Comparison of ENCODE assay signal across 17 mouse cellular contexts in genomic region chr5:140006861-140007260, GRCm38 (mm10).
DNase-seq lines count a peak whose midpoint lies in the region; ATAC-seq and TF ChIP-seq lines count a peak whose summit lies in the region.
"Had no signal": no experiment of that assay in that cellular context is flagged by ENCODE, and none has a peak within 500 bp of the region (broad histone marks: within the 10 kb centered on the region; RNA-seq: fewer than 3 reads in every experiment).

No protein-coding gene starts in this region.

- no peak overlapping the region for H3K4me2 ChIP-seq in kidney, embryonic 15.5 days
- no peak overlapping the region for H3K4me2 ChIP-seq in kidney, embryonic 14.5 days (replicated peaks; ENCODE audit: low read depth, low read length)
- H3K4me2 ChIP-seq in midbrain, embryonic 14.5 days (ENCODE audit: low read length) = no peak overlapping the region
- no peak overlapping the region for H3K4me2 ChIP-seq in midbrain, postnatal 0 days (ENCODE audit: low read depth, low read length, poor library complexity, severe bottlenecking)
- no peak overlapping the region for H3K4me2 ChIP-seq in embryonic facial prominence, embryonic 14.5 days (ENCODE audit: low read depth, low read length)
- H3K4me2 ChIP-seq in forebrain, embryonic 15.5 days (replicated peaks) = no peak overlapping the region
- H3K4me2 ChIP-seq: heart, embryonic 12.5 days; hindbrain, embryonic 14.5 days had no signal

- 60% methylated on average over 8 of the region's 8 CpGs for WGBS in kidney, embryonic 15.5 days
- WGBS in kidney, embryonic 14.5 days = 63% methylated on average over 8 of the region's 8 CpGs
- WGBS in midbrain, embryonic 14.5 days = 64% methylated on average over 8 of the region's 8 CpGs
- WGBS in midbrain, postnatal 0 days = 60% methylated on average over 8 of the region's 8 CpGs
- WGBS in embryonic facial prominence, embryonic 14.5 days = 52% methylated on average over 8 of the region's 8 CpGs
- WGBS in forebrain, embryonic 15.5 days = 44% methylated on average over 8 of the region's 8 CpGs

- H3K27ac ChIP-seq in kidney, embryonic 15.5 days = 0 out of 2 replicates have a peak overlapping the region, but pooled peaks have one; percentile 13
- H3K27ac ChIP-seq in kidney, embryonic 14.5 days (ENCODE audit: low read depth, low read length) = no peak overlapping the region
- no peak overlapping the region for H3K27ac ChIP-seq in midbrain, embryonic 14.5 days (replicated peaks; ENCODE audit: low read depth, low read length)
- H3K27ac ChIP-seq in midbrain, postnatal 0 days (ENCODE audit: low read depth, low read length) = no peak overlapping the region
- H3K27ac ChIP-seq in embryonic facial prominence, embryonic 14.5 days (replicated peaks; ENCODE audit: low read depth, low read length) = no peak overlapping the region
- no peak overlapping the region for H3K27ac ChIP-seq in forebrain, embryonic 15.5 days (replicated peaks)
- H3K27ac ChIP-seq: gastrocnemius, adult 2 months; hindbrain, embryonic 10.5 days; hindbrain, embryonic 14.5 days had no signal

- no peak for ATAC-seq in kidney, embryonic 15.5 days (replicated peaks; ENCODE audit: low FRiP score)
- no peak for ATAC-seq in kidney, embryonic 14.5 days (ENCODE audit: low FRiP score, low TSS enrichment)
- ATAC-seq in midbrain, embryonic 14.5 days (ENCODE audit: low FRiP score, low TSS enrichment) = no peak
- ATAC-seq in midbrain, postnatal 0 days (ENCODE audit: low FRiP score) = no peak
- no peak for ATAC-seq in embryonic facial prominence, embryonic 14.5 days (ENCODE audit: low read depth)
- ATAC-seq in forebrain, embryonic 15.5 days (replicated peaks) = no peak

- H3K36me3 ChIP-seq in kidney, embryonic 15.5 days = 0 out of 2 replicates have a peak, but pooled peaks cover 3% of the 10 kb centered on the region
- 0 out of 2 replicates have a peak, but pooled peaks cover 2% of the 10 kb centered on the region for H3K36me3 ChIP-seq in kidney, embryonic 14.5 days (ENCODE audit: control insufficient read depth, insufficient read depth, low read length)
- H3K36me3 ChIP-seq in midbrain, embryonic 14.5 days (ENCODE audit: control insufficient read depth, insufficient read depth, low read length) = no peaks in the 10 kb centered on the region
- no peaks in the 10 kb centered on the region for H3K36me3 ChIP-seq in midbrain, postnatal 0 days (ENCODE audit: insufficient read depth, low read length)
- H3K36me3 ChIP-seq in embryonic facial prominence, embryonic 14.5 days (ENCODE audit: control insufficient read depth, insufficient read depth, low read length) = no peaks in the 10 kb centered on the region
- no peaks in the 10 kb centered on the region for H3K36me3 ChIP-seq in forebrain, embryonic 15.5 days

- no peak overlapping the region for H3K9ac ChIP-seq in kidney, embryonic 15.5 days
- H3K9ac ChIP-seq in kidney, embryonic 14.5 days (ENCODE audit: low read depth, low read length) = no peak overlapping the region
- H3K9ac ChIP-seq in midbrain, embryonic 14.5 days (replicated peaks; ENCODE audit: low read length) = no peak overlapping the region
- H3K9ac ChIP-seq in midbrain, postnatal 0 days (replicated peaks; ENCODE audit: low read length, poor library complexity, severe bottlenecking) = no peak overlapping the region
- H3K9ac ChIP-seq in embryonic facial prominence, embryonic 14.5 days (ENCODE audit: low read depth, low read length) = no peak overlapping the region
- H3K9ac ChIP-seq in forebrain, embryonic 15.5 days (replicated peaks) = no peak overlapping the region
- H3K9ac ChIP-seq: heart, embryonic 12.5 days; hindbrain, embryonic 14.5 days had no signal

- peak; percentile 28 for DNase-seq in midbrain, embryonic 14.5 days
- no peak for DNase-seq in midbrain, postnatal 0 days (ENCODE audit: low spot score)
- peak; percentile 59 for DNase-seq in embryonic facial prominence, embryonic 14.5 days (ENCODE audit: low spot score)
- no peak for DNase-seq in T-cell, adult 2 months (ENCODE audit: low spot score)
- DNase-seq: adrenal gland, postnatal 10 days; cerebellum, adult 11 months; cerebellum, adult 8-10 months; cerebellum, postnatal 14 days; embryo, embryonic 11 days; gastrocnemius, adult 2 months; gastrocnemius, postnatal 25 days had no signal

- 0 out of 2 replicates have a peak, but pooled peaks cover 5% of the 10 kb centered on the region for H3K4me1 ChIP-seq in kidney, embryonic 15.5 days
- no peaks in the 10 kb centered on the region for H3K4me1 ChIP-seq in kidney, embryonic 14.5 days (ENCODE audit: control insufficient read depth, insufficient read depth, low read length)
- peaks cover 10% of the 10 kb centered on the region for H3K4me1 ChIP-seq in midbrain, embryonic 14.5 days (ENCODE audit: control insufficient read depth, insufficient read depth, low read length)
- no peaks in the 10 kb centered on the region for H3K4me1 ChIP-seq in midbrain, postnatal 0 days (ENCODE audit: insufficient read depth, low read length)
- H3K4me1 ChIP-seq in embryonic facial prominence, embryonic 14.5 days (ENCODE audit: control insufficient read depth, insufficient read depth, low read length) = no peaks in the 10 kb centered on the region
- H3K4me1 ChIP-seq in forebrain, embryonic 15.5 days = peaks cover 22% of the 10 kb centered on the region

- H3K4me3 ChIP-seq in kidney, embryonic 15.5 days (replicated peaks) = no peak overlapping the region
- no peak overlapping the region for H3K4me3 ChIP-seq in kidney, embryonic 14.5 days (ENCODE audit: low read length)
- no peak overlapping the region for H3K4me3 ChIP-seq in midbrain, embryonic 14.5 days (replicated peaks; ENCODE audit: low read depth, low read length)
- no peak overlapping the region for H3K4me3 ChIP-seq in midbrain, postnatal 0 days (ENCODE audit: low read depth, low read length)
- no peak overlapping the region for H3K4me3 ChIP-seq in embryonic facial prominence, embryonic 14.5 days (ENCODE audit: low read depth, low read length)
- no peak overlapping the region for H3K4me3 ChIP-seq in forebrain, embryonic 15.5 days
- H3K4me3 ChIP-seq: gastrocnemius, adult 2 months; heart, embryonic 12.5 days; hindbrain, embryonic 10.5 days had no signal

- TF ChIP-seq CTCF in midbrain, postnatal 0 days (IDR thresholded peaks at IDR 0.05) = no peak

- no peaks in the 10 kb centered on the region for H3K9me3 ChIP-seq in kidney, embryonic 15.5 days (replicated peaks)
- H3K9me3 ChIP-seq in kidney, embryonic 14.5 days (ENCODE audit: control insufficient read depth, low read length) = no peaks in the 10 kb centered on the region
- no peaks in the 10 kb centered on the region for H3K9me3 ChIP-seq in midbrain, embryonic 14.5 days (ENCODE audit: control insufficient read depth, low read length)
- no peaks in the 10 kb centered on the region for H3K9me3 ChIP-seq in midbrain, postnatal 0 days (ENCODE audit: low read length)
- no peaks in the 10 kb centered on the region for H3K9me3 ChIP-seq in embryonic facial prominence, embryonic 14.5 days (ENCODE audit: control insufficient read depth, low read length)
- no peaks in the 10 kb centered on the region for H3K9me3 ChIP-seq in forebrain, embryonic 15.5 days
- H3K9me3 ChIP-seq: heart, embryonic 12.5 days; hindbrain, embryonic 10.5 days had no signal

- H3K27me3 ChIP-seq in kidney, embryonic 15.5 days = no peaks in the 10 kb centered on the region
- H3K27me3 ChIP-seq in kidney, embryonic 14.5 days (ENCODE audit: control insufficient read depth, insufficient read depth, low read length) = no peaks in the 10 kb centered on the region
- H3K27me3 ChIP-seq in midbrain, embryonic 14.5 days (ENCODE audit: control insufficient read depth, insufficient read depth, low read length) = peaks cover 30% of the 10 kb centered on the region
- no peaks in the 10 kb centered on the region; the same call in 1 of the 2 replicates for H3K27me3 ChIP-seq in midbrain, postnatal 0 days (ENCODE audit: insufficient read depth, low read length)
- H3K27me3 ChIP-seq in embryonic facial prominence, embryonic 14.5 days (replicated peaks; ENCODE audit: control insufficient read depth, insufficient read depth, low read length) = no peaks in the 10 kb centered on the region
- no peaks in the 10 kb centered on the region for H3K27me3 ChIP-seq in forebrain, embryonic 15.5 days
- H3K27me3 ChIP-seq: heart, embryonic 12.5 days had no signal

Comparison
In these comparisons a context has a peak if more than half of its experiments do, and no peak if none do; other contexts are left out.
1. DNase-seq: peak in midbrain, embryonic 14.5 days (single experiment) and embryonic facial prominence, embryonic 14.5 days (single experiment); none in midbrain, postnatal 0 days (single experiment) and T-cell, adult 2 months (single experiment).